Mouse (Mus musculus) ES-E14 (cell line): ENCODE data around the gene Olfr654.

Experiments
- CHD2 ChIP-seq: IDR thresholded peaks from 2 replicates; pipeline ENCODE4 v1.6.1; 2014; ENCODE audit warnings: mild to moderate bottlenecking, low read depth, low read length, inconsistent platforms
- MAFK ChIP-seq: IDR thresholded peaks from 2 replicates; pipeline ENCODE4 v1.6.1; 2014; ENCODE audit warnings: mild to moderate bottlenecking, low read depth, low read length, inconsistent platforms; ENCODE audit not compliant: insufficient read depth

GRCm38 (mm10) chr7:104577014-104577413 is 9.8 kb upstream of the Olfr654 start, which contains the start of gene Olfr653:
- TF ChIP-seq CHD2 (no peak), MAFK (no peak)
